Mouse (Mus musculus) retina, embryonic 14.5 days (tissue): ENCODE data around the gene Akr1c14.
A peak's percentile ranks its signal among the peaks of the same experiment; 100 is the strongest.
"Not testable (repeated sequence)": the region's sequence is repeated elsewhere in the genome, so short reads cannot be mapped to it uniquely, and the experiment has no call there.

Source experiments
- DNase-seq: peaks from one replicate; pipeline ENCODE4 v3.0.0-alpha.2; 2015; ENCODE audit warnings: low spot score

Akr1c14 gene

GRCm38 (mm10) chr13:4123146-4123545 is 74.3 kb downstream of the Akr1c14 start:
- no peak for DNase-seq

- not testable (repeated sequence) for DNase-seq
These were observed 75.7 kb downstream of the Akr1c14 start for GRCm38 (mm10) chr13:4124471-4124870.

DNA sequence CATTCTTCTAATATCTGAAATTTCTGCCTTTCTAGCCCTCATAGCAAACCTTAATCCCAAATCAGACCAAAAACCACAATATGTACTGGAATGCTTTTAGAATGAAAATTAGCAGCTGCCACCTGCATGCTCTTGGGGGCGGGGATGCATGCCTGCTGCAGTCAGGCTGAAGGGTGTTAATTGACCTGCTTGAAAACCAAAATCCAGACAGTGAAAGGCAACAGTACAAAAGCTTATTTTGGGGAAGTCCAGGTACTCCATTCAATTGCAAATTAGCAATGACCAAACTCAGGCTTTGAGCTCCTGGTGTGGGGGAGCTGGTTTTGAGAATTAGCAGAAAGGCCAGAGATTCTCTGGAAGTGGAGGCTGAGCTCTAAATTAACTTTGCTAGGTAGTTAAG is 77.0 kb downstream of the Akr1c14 start:
- DNase-seq, result not testable (repeated sequence)

- peak; percentile 67 for DNase-seq
These were observed 80.3 kb downstream of the Akr1c14 start for GRCm38 (mm10) chr13:4129100-4129499.

- DNase-seq, result no peak
These were observed 82.5 kb downstream of the Akr1c14 start for GRCm38 (mm10) chr13:4131317-4131716.

- DNase-seq, result no peak
These were observed 82.9 kb downstream of the Akr1c14 start for GRCm38 (mm10) chr13:4131721-4132120.

DNA sequence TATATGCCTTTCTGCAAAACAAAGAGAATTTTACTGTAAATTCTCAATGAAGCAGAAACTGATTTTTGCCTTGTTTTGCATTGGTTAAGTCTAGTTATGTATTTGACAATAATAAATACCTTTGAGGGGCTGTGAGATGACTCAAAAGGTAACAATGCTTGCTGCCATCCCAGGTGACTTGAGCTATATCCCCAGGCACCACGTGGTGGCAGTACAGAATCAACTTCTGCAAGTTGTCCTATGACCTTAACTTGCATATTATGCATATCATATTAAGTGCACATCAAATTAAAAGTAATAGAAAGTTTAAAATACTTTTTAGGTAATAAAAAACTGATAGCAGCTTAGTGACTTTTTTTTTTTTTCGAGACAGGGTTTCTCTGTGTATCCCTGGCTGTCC is 84.3 kb downstream of the Akr1c14 start:
- no peak for DNase-seq
